Mouse (Mus musculus): ENCODE data around the gene Gm15097.
"Not testable (repeated sequence)": the region's sequence is repeated elsewhere in the genome, so short reads cannot be mapped to it uniquely, and the experiment has no call there.

The Gm15097 gene

DNA sequence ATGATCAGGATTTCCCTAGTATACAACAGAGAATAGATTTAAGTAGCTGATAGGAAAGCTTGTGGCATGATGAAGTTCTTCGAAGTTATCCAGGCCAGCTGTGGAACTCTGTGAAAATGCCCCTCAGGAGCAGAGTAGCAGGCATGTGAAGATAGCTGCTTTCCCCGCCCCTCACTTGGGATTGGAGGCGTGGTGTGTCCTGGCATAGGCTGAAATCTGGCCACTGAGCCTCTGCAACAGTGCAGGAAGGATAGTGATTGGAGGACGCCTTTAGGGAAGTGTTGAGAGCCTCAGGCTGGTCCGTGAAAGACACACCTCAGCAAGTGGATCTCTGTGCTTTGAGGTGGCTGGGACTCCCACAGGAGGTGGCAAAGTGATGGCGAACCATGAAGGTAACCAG, at the start of gene Gm15097:
TSS of gene Gm15097 (plus strand) at position 301 of the 400 bp plus-strand sequence.
- DNase-seq (ENCODE audit: low spot score in 2 of 2), result not testable (repeated sequence)

- DNase-seq (ENCODE audit: low spot score in 2 of 2), result peak in 1 of 2 experiments; percentile 10
Measured at GRCm38 (mm10) chrX:149762853-149763252, 21.4 kb upstream of the Gm15097 start.

DNA sequence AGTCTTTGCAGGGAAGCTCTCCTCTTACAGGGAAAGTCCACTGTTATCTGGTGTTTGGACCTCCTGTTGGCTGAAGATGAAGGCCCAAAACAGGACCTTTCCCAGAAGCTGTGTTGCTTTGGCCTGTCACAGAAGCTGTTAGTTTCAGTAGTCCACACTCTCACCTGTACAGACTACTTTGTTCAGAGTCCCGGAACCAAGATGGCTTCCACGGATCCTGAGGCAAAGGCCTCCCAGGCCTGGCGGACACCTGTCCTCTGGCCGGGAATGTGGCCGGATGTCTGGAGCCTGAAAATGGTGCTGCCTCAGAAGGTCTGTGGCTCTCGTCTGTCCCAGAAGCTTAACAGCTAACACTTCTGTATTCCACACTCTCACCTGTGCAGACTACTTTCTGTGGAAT, 26.9 kb downstream of the Gm15097 start:
- DNase-seq (ENCODE audit: low spot score in 2 of 2), result not testable (repeated sequence)
